Mouse (Mus musculus) embryonic fibroblast, embryonic 13.5 days (primary cell): Measurements from ENCODE around the gene Pcbp4.

Experiments used
- CTCF ChIP-seq: IDR thresholded peaks from 2 replicates; pipeline ENCODE4 v1.5.1; 2011; ENCODE audit warnings: mild to moderate bottlenecking, control low read depth, low read length, moderate library complexity, borderline replicate concordance; ENCODE audit not compliant: insufficient read depth
- POLR2A ChIP-seq: IDR thresholded peaks from 2 replicates; pipeline ENCODE4 v1.6.1; 2011; ENCODE audit warnings: low read depth, mild to moderate bottlenecking, control low read depth, low read length, moderate library complexity

DNA sequence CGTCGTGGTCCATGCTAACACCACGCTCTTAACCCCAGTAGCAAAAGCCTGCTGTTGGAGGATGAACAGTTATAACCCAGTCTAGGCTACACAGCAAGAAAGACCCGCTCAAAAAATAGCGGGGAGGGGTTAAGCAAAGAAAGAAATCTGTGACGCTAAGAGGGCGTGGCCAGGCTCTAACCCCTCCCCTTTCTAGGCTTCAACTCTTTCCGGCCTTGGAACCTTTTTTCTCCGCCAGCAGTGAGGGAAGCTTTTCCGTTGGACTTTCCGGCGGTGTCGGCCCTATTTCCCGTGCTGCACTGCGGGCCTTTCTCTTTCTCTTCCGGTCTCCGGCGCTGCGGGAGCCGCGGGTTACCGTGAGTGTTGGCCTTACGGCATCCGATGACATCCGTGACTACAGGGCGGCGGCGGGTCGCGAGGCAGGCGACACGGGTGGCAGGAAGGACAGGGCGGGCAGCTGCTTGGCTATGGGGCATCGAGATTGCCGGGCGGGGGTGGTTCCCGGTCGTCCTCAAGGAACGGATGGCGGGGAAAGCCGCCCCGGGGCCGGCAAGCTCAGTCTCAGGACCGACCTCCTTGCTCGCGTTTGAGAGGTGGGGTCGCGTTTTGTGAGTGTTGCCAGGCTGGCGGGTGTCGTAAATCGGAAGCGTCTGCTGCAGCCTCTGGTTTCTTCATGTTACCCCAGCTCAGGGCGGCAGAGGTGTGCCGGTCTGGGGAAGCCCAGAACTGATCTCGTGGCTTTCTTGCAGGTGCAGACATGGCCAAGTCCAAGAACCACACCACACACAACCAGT lies 23.7 kb upstream of the Pcbp4 start, which contains the start of gene Rpl29:
- TF ChIP-seq POLR2A (peak; percentile 76), CTCF (no peak)
